Comparison of ENCODE assay signal across 11 mouse cellular contexts in the genomic region with DNA sequence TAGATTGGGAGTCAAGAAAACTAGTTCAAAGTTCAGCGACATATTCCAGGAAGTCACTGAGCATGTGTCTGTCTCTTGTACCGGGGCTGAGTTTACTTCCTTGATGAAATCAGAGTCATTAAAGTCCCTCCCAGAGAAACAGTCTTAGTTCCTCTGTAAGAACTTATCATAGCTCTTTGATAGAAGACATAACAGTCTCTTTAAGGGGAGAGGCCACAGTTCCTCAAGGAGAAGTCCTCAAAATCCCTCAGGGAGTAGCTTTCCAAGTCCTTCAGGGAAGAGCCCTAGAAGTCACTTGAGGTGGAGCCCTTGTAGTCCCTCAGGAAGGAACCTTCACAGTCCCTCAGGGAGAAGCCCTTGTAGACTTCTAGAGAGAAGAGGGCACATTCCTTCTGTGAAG. TPM values are rescaled to one million over a fixed set of nuclear protein-coding genes. Genes with fewer than 3 reads are reported as not detected.
DNase-seq lines count a peak whose midpoint lies in the region; ATAC-seq and TF ChIP-seq lines count a peak whose summit lies in the region.
"Had no signal": no experiment of that assay in that cellular context is flagged by ENCODE, and none has a peak within 500 bp of the region (broad histone marks: within the 10 kb centered on the region; RNA-seq: fewer than 3 reads in every experiment).

No protein-coding gene starts in this region.

- TF ChIP-seq CTCF in bone marrow macrophage, adult 2 months (IDR thresholded peaks at IDR 0.05; ENCODE audit: low read depth, low read length), result no peak

- no peak for TF ChIP-seq POLR2A in bone marrow macrophage, adult 2 months (IDR thresholded peaks at IDR 0.05; ENCODE audit: borderline replicate concordance, low read depth, low read length)

- no peak overlapping the region for H3K9ac ChIP-seq in hindbrain, embryonic 15.5 days

- no peaks in the 10 kb centered on the region for H3K9me3 ChIP-seq in hindbrain, embryonic 15.5 days
- no peaks in the 10 kb centered on the region for H3K9me3 ChIP-seq in hindbrain, embryonic 10.5 days

- H3K4me1 ChIP-seq in hindbrain, embryonic 15.5 days (replicated peaks), result peaks cover 15% of the 10 kb centered on the region
- peaks cover 14% of the 10 kb centered on the region for H3K4me1 ChIP-seq in hindbrain, embryonic 10.5 days (replicated peaks)
- peaks cover 19% of the 10 kb centered on the region for H3K4me1 ChIP-seq in bone marrow macrophage, adult 2 months (ENCODE audit: control insufficient read depth, insufficient read depth, low read length)

- no peaks in the 10 kb centered on the region for H3K27me3 ChIP-seq in hindbrain, embryonic 15.5 days
- no peaks in the 10 kb centered on the region for H3K27me3 ChIP-seq in hindbrain, embryonic 10.5 days (ENCODE audit: insufficient read depth, poor library complexity, severe bottlenecking)

- DNase-seq in hindbrain, embryonic 10.5 days (ENCODE audit: low spot score), result no peak
- DNase-seq in B cell, adult 2 months, result peak; percentile 12 to 16
- DNase-seq in lung, postnatal 25 days (ENCODE audit: low spot score), result peak; percentile 45
- no peak for DNase-seq in retina, embryonic 14.5 days (ENCODE audit: low spot score)
- DNase-seq in cerebellum, adult 18-20 months, result no peak
- DNase-seq in frontal cortex, adult 2 months (ENCODE audit: extremely low spot score in 1 of 2, low spot score in 1 of 2), result no peak
- DNase-seq: embryo, embryonic 11 days; right cerebral cortex, adult 18-20 months had no signal

- H3K4me2 ChIP-seq in hindbrain, embryonic 15.5 days, result peak overlapping the region; percentile 66; the same call in 1 of the 2 replicates

- ATAC-seq in hindbrain, embryonic 15.5 days (ENCODE audit: low FRiP score, low read depth), result no peak

- no peak overlapping the region for H3K4me3 ChIP-seq in hindbrain, embryonic 15.5 days
- no peak overlapping the region for H3K4me3 ChIP-seq in hindbrain, embryonic 10.5 days
- no peak overlapping the region for H3K4me3 ChIP-seq in bone marrow macrophage, adult 2 months (ENCODE audit: insufficient read depth, low read length)

- 87% methylated on average over 2 of the region's 2 CpGs for WGBS in hindbrain, embryonic 15.5 days
- WGBS in hindbrain, embryonic 10.5 days, result 90% methylated on average over 2 of the region's 2 CpGs

- no peak overlapping the region for H3K27ac ChIP-seq in hindbrain, embryonic 15.5 days (replicated peaks)
- H3K27ac ChIP-seq in hindbrain, embryonic 10.5 days, result no peak overlapping the region
- H3K27ac ChIP-seq in bone marrow macrophage, adult 2 months (ENCODE audit: insufficient read depth, low read depth, low read length), result peak overlapping the region; percentile 85

- no peaks in the 10 kb centered on the region for H3K36me3 ChIP-seq in hindbrain, embryonic 15.5 days
- H3K36me3 ChIP-seq in hindbrain, embryonic 10.5 days, result no peaks in the 10 kb centered on the region

RNA-seq across cellular contexts. Expression of a gene that starts 0.9 kb away (rescaled TPM):
- 113 and 117 TPM in 2 replicates for polyA plus RNA-seq in hindbrain, embryonic 15.5 days (2015; fragmentation: Nextera tagmentation; extraction: Ambion mirVana)
- polyA plus RNA-seq in hindbrain, embryonic 10.5 days (2016; fragmentation: Nextera tagmentation; extraction: Ambion mirVana), result 74.9 and 81.3 TPM in 2 replicates
- 24.8 and 34.2 TPM in 2 replicates for polyA plus RNA-seq in bone marrow macrophage, adult 2 months (2012; ENCODE audit: insufficient read depth, insufficient read length, missing spikeins)
- polyA plus RNA-seq in frontal cortex, adult 2 months (2012; rRNA removed), result 46.1 and 51.9 TPM in 2 replicates

RNA-seq across cellular contexts. Expression of a gene that starts 34.2 kb away (rescaled TPM):
- not detected in 2 replicates for polyA plus RNA-seq in hindbrain, embryonic 15.5 days (2015; fragmentation: Nextera tagmentation; extraction: Ambion mirVana)
- polyA plus RNA-seq in hindbrain, embryonic 10.5 days (2016; fragmentation: Nextera tagmentation; extraction: Ambion mirVana), result not detected in 2 replicates
- not detected in 2 replicates for polyA plus RNA-seq in bone marrow macrophage, adult 2 months (2012; ENCODE audit: insufficient read depth, insufficient read length, missing spikeins)
- polyA plus RNA-seq in frontal cortex, adult 2 months (2012; rRNA removed), result not detected in 2 replicates
- polyA plus RNA-seq: intestine, embryonic 14.5 days had no signal

RNA-seq across cellular contexts. Expression of a gene that starts 43.2 kb away (rescaled TPM):
- polyA plus RNA-seq in hindbrain, embryonic 15.5 days (2015; fragmentation: Nextera tagmentation; extraction: Ambion mirVana), result 80.6 and 85.6 TPM in 2 replicates
- 90.8 and 98.5 TPM in 2 replicates for polyA plus RNA-seq in hindbrain, embryonic 10.5 days (2016; fragmentation: Nextera tagmentation; extraction: Ambion mirVana)
- polyA plus RNA-seq in bone marrow macrophage, adult 2 months (2012; ENCODE audit: insufficient read depth, insufficient read length, missing spikeins), result 13.8 and 17.3 TPM in 2 replicates
- 22.0 and 26.7 TPM in 2 replicates for polyA plus RNA-seq in frontal cortex, adult 2 months (2012; rRNA removed)

Comparison
In these comparisons a context has a peak if more than half of its experiments do, and no peak if none do; other contexts are left out.
1. DNase-seq: peak in B cell, adult 2 months (2 of 2) and lung, postnatal 25 days (single experiment); none in hindbrain, embryonic 10.5 days (single experiment), retina, embryonic 14.5 days (single experiment), cerebellum, adult 18-20 months (0 of 2) and frontal cortex, adult 2 months (0 of 2).